Mouse (Mus musculus): ENCODE results near the gene Tpcn2.

DNA sequence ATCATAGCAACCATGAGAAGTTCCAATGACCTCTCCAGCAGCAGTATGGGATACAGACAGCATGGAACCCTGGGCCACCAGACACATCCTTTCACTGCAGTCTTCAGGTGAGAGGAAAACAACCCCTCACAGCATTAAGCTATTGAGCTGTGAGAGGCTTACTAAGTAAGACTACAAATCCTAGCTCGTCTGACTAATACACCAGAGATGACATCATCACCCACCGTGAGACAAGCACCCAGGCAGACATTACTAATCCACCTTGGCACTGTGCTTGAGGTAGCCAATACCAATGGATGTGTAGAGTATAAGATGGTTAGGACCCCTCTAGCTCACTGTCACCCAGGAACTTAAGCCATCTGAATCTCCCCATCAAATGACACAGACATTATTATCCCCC lies 143.2 kb downstream of the Tpcn2 start:
- TF ChIP-seq POLR2A (IDR thresholded peaks at IDR 0.05; ENCODE audit: insufficient read depth, low read depth, low read length), result no peak
- TF ChIP-seq CTCF (IDR thresholded peaks at IDR 0.05), result no peak
- no peak for TF ChIP-seq EP300 (IDR thresholded peaks at IDR 0.05; ENCODE audit: insufficient read depth, low read depth, low read length)

Data from heart, adult 2 months (tissue).